Mouse (Mus musculus) kidney, adult 8-10 months (tissue): ENCODE results near the gene Gm49711.
"Not testable (repeated sequence)": the region's sequence is repeated elsewhere in the genome, so short reads cannot be mapped to it uniquely, and the experiment has no call there.

Experiments
- DNase-seq, 2 experiments: peaks; one replicate each; pipeline ENCODE4 v3.0.0; 2022

Gm49711 gene

GRCm38 (mm10) chr16:92195094-92195493 is 137.0 kb downstream of the Gm49711 start:
- no peak for DNase-seq

DNA sequence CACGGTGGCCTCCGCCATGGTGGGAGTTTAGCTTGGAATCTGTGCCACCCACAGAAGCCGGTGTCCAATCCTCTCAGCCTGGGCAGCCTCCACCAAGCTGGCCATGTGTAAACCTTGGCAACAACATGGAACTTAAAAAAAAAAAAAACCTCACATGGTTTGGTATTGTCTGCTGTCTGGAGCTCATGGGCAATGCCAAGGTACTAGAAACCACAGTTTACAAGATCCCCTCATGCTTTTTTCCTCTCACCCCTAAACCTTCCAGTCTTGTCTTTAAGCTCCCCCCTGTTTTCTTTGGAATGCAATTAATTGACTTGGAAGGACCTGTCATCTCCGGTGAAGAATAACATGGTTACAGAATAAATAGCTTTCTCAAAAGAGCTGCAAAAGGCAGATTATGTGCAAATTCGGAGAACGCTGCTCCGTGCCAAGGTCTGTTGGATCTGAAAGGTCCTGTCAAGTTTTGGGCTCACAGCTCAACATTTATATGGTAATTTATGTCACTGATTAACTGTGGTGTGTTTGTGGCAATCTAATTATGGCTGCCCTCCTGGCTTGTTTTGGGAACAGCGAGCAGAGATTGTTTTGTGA is 138.7 kb downstream of the Gm49711 start:
- DNase-seq: peak; percentile 35 to 68

- DNase-seq: no peak
Observed at GRCm38 (mm10) chr16:92200615-92201014, 142.5 kb downstream of the Gm49711 start.

GRCm38 (mm10) chr16:92203599-92203998 is 145.5 kb downstream of the Gm49711 start:
- no peak for DNase-seq

GRCm38 (mm10) chr16:92209291-92209781 is 151.2 kb downstream of the Gm49711 start:
- DNase-seq: no peak

DNA sequence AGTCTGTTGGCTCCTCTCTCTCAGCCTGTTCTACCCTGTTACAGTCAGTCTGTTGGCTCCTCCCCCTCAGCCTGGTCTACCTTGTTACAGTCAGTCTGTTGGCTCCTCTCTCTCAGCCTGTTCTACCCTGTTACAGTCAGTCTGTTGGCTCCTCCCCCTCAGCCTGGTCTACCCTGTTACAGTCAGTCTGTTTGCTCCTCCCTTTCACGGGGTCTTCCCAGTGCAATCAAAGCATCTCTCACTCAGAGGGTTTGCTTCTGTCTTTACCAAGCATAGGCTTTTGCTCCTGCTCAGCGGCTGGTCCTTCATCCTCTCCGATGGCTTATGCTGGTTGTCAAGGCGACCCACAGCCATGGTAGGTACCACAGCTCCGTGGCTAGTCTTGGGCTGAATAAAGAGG is 152.2 kb downstream of the Gm49711 start:
- not testable (repeated sequence) for DNase-seq

DNA sequence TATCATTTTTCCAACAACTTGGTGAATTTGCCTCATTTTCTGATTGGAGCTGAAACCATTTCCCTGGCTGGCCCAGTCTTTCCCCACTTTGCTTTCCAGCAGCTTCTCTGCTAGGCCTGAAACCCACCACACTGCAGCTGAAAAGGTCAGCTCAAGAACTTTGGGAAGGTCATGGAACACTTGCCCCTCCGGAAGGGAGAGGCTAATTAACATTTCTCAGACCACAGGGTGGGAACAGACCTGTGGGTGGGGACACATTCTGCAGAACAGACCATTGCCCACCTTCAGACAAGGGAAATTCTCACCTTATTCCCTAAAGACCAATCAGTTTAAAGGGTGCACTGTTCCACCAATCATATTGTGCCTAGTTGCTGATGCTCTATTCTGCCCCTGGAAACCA is 155.8 kb downstream of the Gm49711 start:
- DNase-seq: not testable (repeated sequence)

GRCm38 (mm10) chr16:92215599-92216390 is 157.7 kb downstream of the Gm49711 start:
- DNase-seq: peak; percentile 19 to 38

GRCm38 (mm10) chr16:92220754-92221153 is 162.6 kb downstream of the Gm49711 start:
- DNase-seq: no peak

DNA sequence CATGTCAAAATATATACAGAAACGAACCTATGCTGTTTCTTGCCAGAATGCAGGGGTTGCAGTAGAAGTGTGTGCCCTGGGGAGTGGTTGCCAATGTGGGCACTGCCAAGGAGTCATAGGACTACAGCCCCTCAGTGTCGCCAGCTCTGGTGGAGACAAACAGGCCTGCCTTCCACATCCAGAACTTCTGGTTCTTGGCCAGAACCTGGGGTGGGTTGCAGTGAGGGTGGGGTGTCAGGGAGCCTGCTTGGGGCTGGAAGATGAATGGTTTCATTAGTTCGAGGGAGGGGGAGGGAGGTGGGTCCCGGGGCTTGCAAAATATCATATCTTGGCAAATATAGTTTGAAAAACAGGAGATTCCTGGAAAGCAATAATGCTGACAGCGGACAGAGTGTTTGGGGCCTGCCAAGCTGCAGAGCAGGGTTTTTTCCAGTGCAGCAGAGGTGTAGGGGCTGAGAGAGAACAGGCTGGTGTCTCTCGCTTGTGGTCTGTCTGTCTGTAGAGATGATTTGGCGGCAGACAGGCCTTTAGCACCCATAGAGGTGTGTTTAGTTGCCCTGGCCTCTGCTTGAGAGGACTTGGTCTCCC is 170.3 kb downstream of the Gm49711 start:
- DNase-seq: no peak

- DNase-seq: no peak
Observed at GRCm38 (mm10) chr16:92230476-92230931, 172.4 kb downstream of the Gm49711 start.

- peak in 1 of 2 experiments; percentile 55 for DNase-seq
Observed at GRCm38 (mm10) chr16:92234530-92234929, 176.4 kb downstream of the Gm49711 start.

- no peak for DNase-seq
Observed at GRCm38 (mm10) chr16:92235222-92235621, 177.1 kb downstream of the Gm49711 start.
